Mouse (Mus musculus) limb, embryonic 11.5 days (tissue): ENCODE results near the gene Zfp964. TPM values are rescaled to one million over a fixed set of nuclear protein-coding genes. Genes with fewer than 3 reads are reported as not detected.
"Not testable (repeated sequence)": the region's sequence is repeated elsewhere in the genome, so short reads cannot be mapped to it uniquely, and the experiment has no call there.

Experiments used
- ATAC-seq: fragments of 200-750 bp; cut with Nextera tagmentation; 2 replicates; pipeline ENCODE4 v1.8.0; 2017; ENCODE audit warnings: low read depth; ENCODE audit not compliant: insufficient number of reproducible peaks, low FRiP score, low TSS enrichment
- DNase-seq: peaks from one replicate; pipeline ENCODE4 v3.0.0-alpha.2; 2015; ENCODE audit warnings: low spot score
- H3K27ac ChIP-seq: fragments of 300-500 bp; sonication (generic); replicated peaks from 2 replicates; pipeline ENCODE4 v1.5.1; 2014; ENCODE audit warnings: low read depth, mild to moderate bottlenecking, low read length
- H3K27me3 ChIP-seq: fragments of 300-500 bp; sonication (generic); 2 replicates; pipeline ENCODE4 v1.6.1; 2014; ENCODE audit warnings: mild to moderate bottlenecking, low read length, mixed read lengths; ENCODE audit not compliant: control insufficient read depth, insufficient read depth
- H3K36me3 ChIP-seq: fragments of 300-500 bp; sonication (generic); 2 replicates; pipeline ENCODE4 v1.6.1; 2014; ENCODE audit warnings: mild to moderate bottlenecking, low read length, moderate library complexity, mixed read lengths; ENCODE audit not compliant: control insufficient read depth, insufficient read depth
- H3K4me1 ChIP-seq: fragments of 300-500 bp; sonication (generic); 2 replicates; pipeline ENCODE4 v1.6.1; 2014; ENCODE audit warnings: low read length, mixed read lengths; ENCODE audit not compliant: control insufficient read depth, insufficient read depth
- H3K4me2 ChIP-seq: fragments of 300-500 bp; sonication (generic); 2 replicates; pipeline ENCODE4 v1.6.1; 2014; ENCODE audit warnings: low read depth, mild to moderate bottlenecking, moderate library complexity; ENCODE audit not compliant: severe bottlenecking
- H3K4me3 ChIP-seq: fragments of 300-500 bp; sonication (generic); 2 replicates; pipeline ENCODE4 v1.5.1; 2014; ENCODE audit warnings: low read depth, low read length
- H3K9ac ChIP-seq: fragments of 300-500 bp; sonication (generic); 2 replicates; pipeline ENCODE4 v1.6.1; 2014; ENCODE audit warnings: mild to moderate bottlenecking, low read length
- H3K9me3 ChIP-seq: fragments of 300-500 bp; sonication (generic); 2 replicates; pipeline ENCODE4 v1.6.1; 2016; ENCODE audit warnings: low read length; ENCODE audit not compliant: control insufficient read depth
- WGBS: fragments of 180-500 bp; shearing (Covaris S2); extraction: QIAGEN DNeasy Blood & Tissue Kit; methylation state at CpG from one replicate; pipeline ENCODE4 v1.1.7; 2014; 5-methylcytosine and 5-hydroxymethylcytosine counted together
- polyA plus RNA-seq: library from polyadenylated mRNA; unstranded; fragments of >200 nt; fragmentation: Nextera tagmentation; extraction: Ambion mirVana; gene quantifications from 2 replicates; pipeline ENCODE4 v1.2.1, GENCODE M21; 2014

Gene Zfp964
- polyA plus RNA-seq, 1 experiment from 2014 or later, result 2.2 TPM

DNA sequence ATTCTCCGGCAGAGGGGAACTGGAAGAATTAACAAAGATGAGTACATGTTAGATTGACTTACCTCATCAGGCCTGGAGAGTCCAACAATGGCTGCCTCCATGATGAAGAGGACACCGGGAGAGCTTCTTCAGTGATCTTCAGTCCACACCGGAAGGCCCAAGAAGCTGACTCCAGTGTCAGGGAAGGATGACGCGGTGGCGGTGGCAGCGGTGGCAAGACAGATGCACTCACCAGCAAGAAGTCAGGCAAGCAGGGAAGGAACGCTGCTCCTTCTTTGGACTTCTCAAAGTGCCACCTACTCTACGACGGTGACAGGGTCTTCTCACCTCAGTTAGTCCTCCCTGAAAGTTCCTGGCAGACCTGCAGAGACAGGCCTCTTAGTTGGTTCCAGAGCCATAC is 56.3 kb downstream of the Zfp964 start, which contains the start of gene Zfp869:
Zfp869 (minus strand) TSS at position 101 of the 400 bp plus-strand sequence.
- H3K9ac ChIP-seq, ATAC-seq, H3K27me3 ChIP-seq, H3K4me2 ChIP-seq, H3K4me3 ChIP-seq, H3K27ac ChIP-seq, DNase-seq, H3K4me1 ChIP-seq, H3K9me3 ChIP-seq: not testable (repeated sequence)
- peaks cover 39% of the 10 kb centered on the region for H3K36me3 ChIP-seq
- WGBS, result 93% methylated on average over 10 of the region's 10 CpGs

DNA sequence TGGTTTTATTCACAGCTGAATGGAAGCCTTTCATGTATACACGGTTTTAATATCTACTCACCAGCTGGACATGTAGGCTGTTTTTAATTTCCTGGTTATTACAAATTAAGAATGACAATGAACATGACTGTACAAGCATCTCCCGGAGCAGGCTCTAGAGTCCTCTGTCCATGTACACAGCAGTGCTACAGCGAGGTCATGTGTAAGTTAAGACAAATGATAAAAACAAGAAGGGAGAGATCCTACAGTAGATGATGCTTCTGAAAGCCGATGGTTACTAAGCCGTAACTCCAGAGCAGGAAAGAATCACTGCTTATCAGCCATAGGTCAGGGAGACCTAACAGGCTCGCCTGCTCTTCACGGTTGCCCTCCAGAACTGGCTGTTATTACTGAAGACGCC is 59.2 kb downstream of the Zfp964 start:
- H3K36me3 ChIP-seq, result peaks cover 12% of the 10 kb centered on the region
- no peaks in the 10 kb centered on the region for H3K27me3 ChIP-seq
- DNase-seq (no peak), ATAC-seq (no peak)
- WGBS, result 90% methylated on average over 8 of the region's 8 CpGs
- no peaks in the 10 kb centered on the region for H3K9me3 ChIP-seq
- peaks cover 5% of the 10 kb centered on the region for H3K4me1 ChIP-seq
- H3K4me2 ChIP-seq, result no peak overlapping the region
- H3K27ac ChIP-seq, result no peak overlapping the region
- H3K9ac ChIP-seq, result no peak overlapping the region
- H3K4me3 ChIP-seq, result no peak overlapping the region

GRCm38 (mm10) chr8:69715366-69715765 is 61.1 kb downstream of the Zfp964 start:
- Histone ChIP-seq H3K4me2 (peak overlapping the region; percentile 22), H3K4me1 (peaks cover 5% of the 10 kb centered on the region), H3K27me3 (no peaks in the 10 kb centered on the region), H3K36me3 (no peaks in the 10 kb centered on the region), H3K4me3 (no peak overlapping the region; the same call in 1 of the 2 replicates), H3K9ac (0 out of 2 replicates have a peak overlapping the region, but pooled peaks have one; percentile 27), H3K9me3 (no peaks in the 10 kb centered on the region), H3K27ac (no peak overlapping the region)
- no peak for ATAC-seq
- DNase-seq, result no peak
- WGBS, result 88% methylated on average over 6 of the region's 6 CpGs

Other genes with a start within 250 kb of the Zfp964 start
- not detected in 2 replicates for gene Gm9495, start 200.9 kb upstream of the Zfp964 start, polyA plus RNA-seq
- not detected in 2 replicates for gene Gm7697, start 131.5 kb upstream of the Zfp964 start, polyA plus RNA-seq
- gene Zfp868, start 28.9 kb upstream of the Zfp964 start, polyA plus RNA-seq, result 31.2 and 34.2 TPM in 2 replicates
- 36.5 and 37.0 TPM in 2 replicates for gene Zfp869, start 56.2 kb downstream of the Zfp964 start, polyA plus RNA-seq
- gene Zfp963, start 95.5 kb downstream of the Zfp964 start, polyA plus RNA-seq, result 6.0 and 6.1 TPM in 2 replicates
- gene Gm20422, start 120.4 kb downstream of the Zfp964 start, polyA plus RNA-seq, result 1.8 TPM in 1 of 2 replicates, not detected in the other
- 48.8 and 51.8 TPM in 2 replicates for gene Atp13a1, start 136.7 kb downstream of the Zfp964 start, polyA plus RNA-seq
- gene Zfp866, start 136.7 kb downstream of the Zfp964 start, polyA plus RNA-seq, result 39.0 and 41.5 TPM in 2 replicates
- 5.0 and 5.8 TPM in 2 replicates for gene Gmip, start 154.2 kb downstream of the Zfp964 start, polyA plus RNA-seq
- 2.1 and 2.3 TPM in 2 replicates for gene Lpar2, start 167.9 kb downstream of the Zfp964 start, polyA plus RNA-seq
- 11.2 and 11.5 TPM in 2 replicates for gene Pbx4, start 178.0 kb downstream of the Zfp964 start, polyA plus RNA-seq
- 0.28 and 0.35 TPM in 2 replicates for gene Cilp2, start 233.2 kb downstream of the Zfp964 start, polyA plus RNA-seq
- 4.4 and 4.9 TPM in 2 replicates for gene Tssk6, start 247.7 kb downstream of the Zfp964 start, polyA plus RNA-seq
- 164 and 168 TPM in 2 replicates for gene Ndufa13, start 248.1 kb downstream of the Zfp964 start, polyA plus RNA-seq
- 2.5 and 4.3 TPM in 2 replicates for gene Yjefn3, start 248.2 kb downstream of the Zfp964 start, polyA plus RNA-seq